Mouse (Mus musculus): ENCODE results near the gene Dusp8.
"Not testable (repeated sequence)": the region's sequence is repeated elsewhere in the genome, so short reads cannot be mapped to it uniquely, and the experiment has no call there.

Gene Dusp8

GRCm38 (mm10) chr7:142095183-142095931 is at the start of gene Dusp8:
Gene Dusp8, minus strand, starts transcription at chr7:142095843.
- DNase-seq (ENCODE audit: low spot score in 2 of 2) = peak; percentile 88 to 93

GRCm38 (mm10) chr7:142144507-142144906 is 48.9 kb upstream of the Dusp8 start, which contains the start of gene Gm45337:
Gene Gm45337, minus strand, starts transcription at chr7:142144607.
- DNase-seq (ENCODE audit: low spot score in 2 of 2) = no peak

- DNase-seq (ENCODE audit: low spot score in 2 of 2) = not testable (repeated sequence)
Measured at GRCm38 (mm10) chr7:142143506-142144010, 47.9 kb upstream of the Dusp8 start.

GRCm38 (mm10) chr7:142140696-142141095 is 45.1 kb upstream of the Dusp8 start:
- DNase-seq (ENCODE audit: low spot score in 2 of 2) = no peak

GRCm38 (mm10) chr7:142135934-142136333 is 40.3 kb upstream of the Dusp8 start, which contains the start of gene Gm39115:
Gene Gm39115, minus strand, starts transcription at chr7:142136034.
- DNase-seq (ENCODE audit: low spot score in 2 of 2) = not testable (repeated sequence)

GRCm38 (mm10) chr7:142134206-142134995 is 38.8 kb upstream of the Dusp8 start:
- no peak for DNase-seq (ENCODE audit: low spot score in 2 of 2)

GRCm38 (mm10) chr7:142128843-142129242 is 33.2 kb upstream of the Dusp8 start:
- no peak for DNase-seq (ENCODE audit: low spot score in 2 of 2)

GRCm38 (mm10) chr7:142120629-142121028 is 25.0 kb upstream of the Dusp8 start, which contains the start of gene Gm45618:
Gene Gm45618, minus strand, starts transcription at chr7:142120729.
- DNase-seq (ENCODE audit: low spot score in 2 of 2) = not testable (repeated sequence)

GRCm38 (mm10) chr7:142119632-142120031 is 24.0 kb upstream of the Dusp8 start:
- DNase-seq (ENCODE audit: low spot score in 2 of 2) = no peak

- no peak for DNase-seq (ENCODE audit: low spot score in 2 of 2)
Measured at GRCm38 (mm10) chr7:142104747-142105146, 9.1 kb upstream of the Dusp8 start.

- DNase-seq (ENCODE audit: low spot score in 2 of 2) = peak; percentile 69 to 70
Measured at GRCm38 (mm10) chr7:142097776-142098175, 2.1 kb upstream of the Dusp8 start.

- no peak for DNase-seq (ENCODE audit: low spot score in 2 of 2)
Measured at GRCm38 (mm10) chr7:142096701-142097100, 1.1 kb upstream of the Dusp8 start.

- peak in 1 of 2 experiments; percentile 51 for DNase-seq (ENCODE audit: low spot score in 2 of 2)
Measured at GRCm38 (mm10) chr7:142094301-142095143, 1.1 kb downstream of the Dusp8 start.

GRCm38 (mm10) chr7:142093696-142094240 is 1.9 kb downstream of the Dusp8 start:
- DNase-seq (ENCODE audit: low spot score in 2 of 2) = no peak

- no peak for DNase-seq (ENCODE audit: low spot score in 2 of 2)
Measured at GRCm38 (mm10) chr7:142092991-142093390, 2.7 kb downstream of the Dusp8 start.

GRCm38 (mm10) chr7:142091848-142092247 is 3.8 kb downstream of the Dusp8 start:
- no peak for DNase-seq (ENCODE audit: low spot score in 2 of 2)

- no peak for DNase-seq (ENCODE audit: low spot score in 2 of 2)
Measured at GRCm38 (mm10) chr7:142089648-142090447, 5.8 kb downstream of the Dusp8 start.

GRCm38 (mm10) chr7:142088886-142089285 is 6.8 kb downstream of the Dusp8 start:
- DNase-seq (ENCODE audit: low spot score in 2 of 2) = no peak

- no peak for DNase-seq (ENCODE audit: low spot score in 2 of 2)
Measured at GRCm38 (mm10) chr7:142087069-142087652, 8.5 kb downstream of the Dusp8 start.

Data from frontal cortex, postnatal 25 days (tissue).